Mouse (Mus musculus): ENCODE measurements around the gene Ntrk1. TPM values are rescaled to one million over a fixed set of nuclear protein-coding genes. Genes with fewer than 3 reads are reported as not detected.

The Ntrk1 gene
- total RNA-seq, 2 experiments from 2014 or later, result not detected

DNA sequence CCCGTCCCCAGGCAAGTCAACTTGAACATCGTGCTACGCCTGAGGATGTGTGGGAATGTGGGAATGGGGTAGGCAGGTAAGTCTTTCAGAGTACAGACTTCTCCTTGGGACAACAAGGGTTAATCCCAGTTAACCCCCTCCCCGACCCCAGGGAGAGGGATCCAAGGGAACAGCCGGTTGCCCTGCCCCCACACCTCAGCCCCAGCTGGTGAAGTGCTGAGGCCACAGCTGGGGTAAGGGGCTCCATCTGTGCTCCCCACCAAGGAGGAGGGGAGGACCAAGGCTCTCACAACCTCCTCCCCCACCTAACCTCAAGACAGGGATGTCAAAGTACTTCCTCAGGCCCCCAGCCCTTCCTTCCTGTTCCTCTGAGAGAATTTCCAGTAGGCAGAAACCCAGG lies 5.2 kb downstream of the Ntrk1 start:
- DNase-seq, result no peak
- intact Hi-C loops (cut with DNase I), result no loop called here

- intact Hi-C loops (cut with DNase I), result no loop called here
- DNase-seq, result no peak
Observed at GRCm38 (mm10) chr3:87789248-87789647, 5.7 kb downstream of the Ntrk1 start.

- intact Hi-C loops (cut with DNase I), result no loop called here
- DNase-seq, result no peak
Observed at GRCm38 (mm10) chr3:87785626-87786214, 9.2 kb downstream of the Ntrk1 start.

GRCm38 (mm10) chr3:87785156-87785555 lies 9.8 kb downstream of the Ntrk1 start:
- no peak for DNase-seq
- intact Hi-C loops (cut with DNase I), result no loop called here

- intact Hi-C loops (cut with DNase I), result no loop called here
Observed at GRCm38 (mm10) chr3:87783282-87784023, 11.5 kb downstream of the Ntrk1 start.

GRCm38 (mm10) chr3:87779086-87779485 lies 15.9 kb downstream of the Ntrk1 start:
- intact Hi-C loops (cut with DNase I), result no loop called here
- DNase-seq, result no peak

More at GRCm38 (mm10) chr3:87783282-87784023, 11.5 kb downstream of the Ntrk1 start:
- DNase-seq, result no peak

DNA sequence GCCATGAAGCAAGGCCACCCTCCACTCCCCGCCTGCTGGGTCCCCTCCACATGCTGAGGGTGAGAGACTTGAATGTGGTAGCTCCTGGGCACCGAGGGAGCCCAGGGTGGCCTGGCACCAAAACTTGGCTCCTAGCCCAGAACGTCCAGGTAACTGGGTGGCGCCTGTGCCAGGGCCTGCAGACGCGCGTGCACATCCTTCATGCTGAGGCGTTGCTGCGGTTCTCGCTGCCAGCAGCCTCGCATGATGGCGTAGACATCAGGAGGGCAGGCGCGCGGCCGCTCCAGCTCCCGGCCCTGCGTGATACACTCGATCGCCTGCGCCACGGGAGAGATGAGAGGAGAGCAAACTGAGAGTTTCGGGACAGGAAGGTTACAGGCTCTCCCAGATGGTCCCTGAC lies 16.7 kb downstream of the Ntrk1 start:
- intact Hi-C loops (cut with DNase I), result no loop called here
- DNase-seq, result no peak

DNA sequence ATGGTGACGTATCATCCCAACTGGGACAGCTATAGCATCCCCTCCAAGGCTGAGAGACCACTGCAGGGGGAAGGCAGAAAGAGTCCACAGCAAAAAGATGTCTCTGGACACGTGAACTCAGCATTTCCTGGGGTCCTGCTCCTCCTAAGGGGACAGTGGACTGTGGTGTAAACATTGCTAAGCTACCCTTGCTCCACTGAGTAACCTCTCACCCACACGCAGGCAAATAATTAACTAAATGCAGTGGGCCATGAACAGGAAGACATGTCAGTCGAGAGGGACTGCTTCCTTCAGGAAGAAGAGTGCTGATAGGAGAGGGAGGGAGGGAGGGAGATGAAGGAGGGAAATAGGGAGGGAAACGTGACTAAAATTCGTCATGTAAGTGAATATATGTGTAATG lies 23.9 kb downstream of the Ntrk1 start:
- intact Hi-C loops (cut with DNase I), result loop anchor here (2.0 to 5.0 kb wide), 2 partner anchors 46 to 86 kb away; no protein-coding TSS in a partner anchor
- DNase-seq, result no peak

DNA sequence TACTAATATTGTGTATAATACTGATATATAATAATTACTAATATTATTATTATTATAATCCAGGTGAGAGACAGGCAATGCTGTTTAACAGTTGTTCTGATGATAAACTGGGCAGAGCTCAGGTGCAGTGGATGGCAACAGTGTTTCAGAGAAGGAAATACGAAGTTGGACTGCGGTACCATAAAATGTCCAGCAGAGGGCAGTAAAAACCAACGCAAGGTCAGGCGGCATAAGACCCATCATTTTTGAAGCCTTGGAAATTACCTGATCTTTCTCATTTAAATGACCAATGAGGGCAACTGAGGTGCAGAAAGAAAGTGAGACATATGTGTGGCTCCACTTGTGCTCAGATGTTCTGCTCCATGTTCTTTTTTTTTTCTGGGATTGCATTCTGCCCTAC lies 24.7 kb downstream of the Ntrk1 start:
- intact Hi-C loops (cut with DNase I), result loop anchor here (2.0 to 5.0 kb wide), 2 partner anchors 47 to 87 kb away; no protein-coding TSS in a partner anchor
- no peak for DNase-seq

DNA sequence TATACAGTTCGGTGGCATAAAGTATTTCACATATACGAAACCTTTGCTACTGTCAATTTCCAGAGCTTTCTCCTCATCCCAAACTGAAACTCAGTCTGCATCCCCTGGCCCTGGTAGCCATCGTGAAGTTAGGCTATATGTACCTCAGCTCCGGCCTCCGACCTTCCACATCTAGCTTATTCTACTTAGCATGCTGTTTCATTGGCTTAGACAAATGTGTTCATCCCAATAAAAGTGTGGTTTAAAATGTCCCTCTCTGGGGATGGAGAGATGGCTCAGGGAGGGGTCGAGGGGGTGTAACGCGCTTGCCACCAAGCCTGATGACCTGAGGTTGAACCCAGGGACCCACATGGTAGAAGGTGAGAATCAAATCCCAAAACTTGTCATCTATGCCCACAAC lies 25.5 kb downstream of the Ntrk1 start:
- intact Hi-C loops (cut with DNase I), result loop anchor here (2.0 kb wide), 1 partner anchor 21 kb away; the partner anchor contains the start of gene Lrrc71
- DNase-seq, result no peak

DNA sequence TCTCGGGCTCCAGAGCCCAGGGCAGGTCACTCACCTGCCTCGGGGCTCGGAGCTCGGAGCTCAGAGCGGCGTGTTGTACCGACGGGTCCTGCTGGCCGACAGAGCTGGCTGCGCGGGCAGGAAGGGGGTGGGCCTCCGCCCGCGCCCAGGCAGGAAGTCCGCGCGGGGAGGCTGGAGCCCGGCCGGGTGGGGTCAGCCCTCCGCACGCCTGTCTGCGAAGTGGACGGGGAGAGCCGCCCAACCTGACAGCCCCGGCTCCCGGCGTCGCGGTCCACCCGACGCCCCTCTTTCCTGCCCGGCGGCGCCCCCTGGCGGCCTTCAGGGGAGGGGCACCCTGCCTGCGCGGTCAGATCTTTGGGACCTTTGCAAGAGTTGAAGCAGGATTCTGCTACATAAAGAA lies 26.1 kb downstream of the Ntrk1 start:
- intact Hi-C loops (cut with DNase I), result loop anchor here (2.0 kb wide), 1 partner anchor 20 kb away; the partner anchor contains the start of gene Lrrc71

GRCm38 (mm10) chr3:87768431-87768830 lies 26.5 kb downstream of the Ntrk1 start:
- DNase-seq, result no peak
- intact Hi-C loops (cut with DNase I), result loop anchor here (2.0 kb wide), 1 partner anchor 20 kb away; the partner anchor contains the start of gene Lrrc71

More for the DNA sequence above, 26.1 kb downstream of the Ntrk1 start:
- peak; percentile 78 for DNase-seq

DNA sequence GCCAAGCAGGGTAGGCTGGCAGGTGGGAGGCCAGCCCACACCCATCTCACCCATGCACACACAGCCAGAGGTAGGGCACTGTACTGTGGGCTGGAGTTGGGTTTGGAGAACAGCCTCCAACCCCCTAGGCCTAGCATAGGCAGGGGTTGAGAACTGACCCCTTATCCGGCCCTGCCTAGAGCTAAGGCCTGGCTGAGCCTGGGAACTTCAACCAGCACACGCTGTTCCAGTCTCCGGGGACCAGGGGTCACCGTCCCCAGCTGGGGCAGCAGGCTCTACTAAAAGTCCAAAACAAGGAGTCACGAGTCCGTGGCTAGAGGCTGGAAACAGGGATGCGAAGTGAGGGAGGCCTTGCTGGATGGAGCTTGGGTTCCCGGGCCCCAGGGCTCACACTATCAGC lies 27.2 kb downstream of the Ntrk1 start:
- intact Hi-C loops (cut with DNase I), result loop anchor here (2.0 kb wide), 1 partner anchor 19 kb away; the partner anchor contains the start of gene Lrrc71
- peak in 1 of 2 experiments; percentile 33 for DNase-seq

- DNase-seq, result no peak
- intact Hi-C loops (cut with DNase I), result no loop called here
Observed at GRCm38 (mm10) chr3:87766284-87766667, 28.7 kb downstream of the Ntrk1 start.

- DNase-seq, result no peak
- intact Hi-C loops (cut with DNase I), result no loop called here
Observed at GRCm38 (mm10) chr3:87765631-87766283, 29.2 kb downstream of the Ntrk1 start.

DNA sequence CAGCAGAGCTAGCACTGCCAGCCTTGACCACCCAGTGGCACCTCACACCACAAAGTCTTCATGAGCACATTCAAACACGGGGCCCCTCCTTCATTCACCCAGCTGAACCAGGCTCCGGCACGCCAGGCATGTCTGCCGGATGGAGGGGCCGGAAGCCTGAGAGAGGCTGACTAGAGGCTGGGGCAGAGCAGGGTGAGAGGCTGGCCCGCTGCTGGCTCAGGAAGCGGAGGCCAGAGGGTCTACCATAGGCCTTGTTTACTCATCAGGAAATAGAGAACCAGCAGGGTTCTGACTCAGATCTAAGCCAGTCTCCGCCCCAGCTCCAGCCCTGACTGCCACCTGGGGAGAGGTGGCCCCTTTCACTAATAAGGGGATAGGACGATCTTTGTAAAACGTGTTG lies 29.9 kb downstream of the Ntrk1 start:
- no peak for DNase-seq
- intact Hi-C loops (cut with DNase I), result no loop called here

- intact Hi-C loops (cut with DNase I), result no loop called here
- DNase-seq, result no peak
Observed at GRCm38 (mm10) chr3:87764506-87764905, 30.5 kb downstream of the Ntrk1 start.

- peak; percentile 59 to 73 for DNase-seq
- intact Hi-C loops (cut with DNase I), result no loop called here
Observed at GRCm38 (mm10) chr3:87763683-87764289, 31.2 kb downstream of the Ntrk1 start.

- DNase-seq, result no peak
- intact Hi-C loops (cut with DNase I), result no loop called here
Observed at GRCm38 (mm10) chr3:87763202-87763601, 31.8 kb downstream of the Ntrk1 start.

DNA sequence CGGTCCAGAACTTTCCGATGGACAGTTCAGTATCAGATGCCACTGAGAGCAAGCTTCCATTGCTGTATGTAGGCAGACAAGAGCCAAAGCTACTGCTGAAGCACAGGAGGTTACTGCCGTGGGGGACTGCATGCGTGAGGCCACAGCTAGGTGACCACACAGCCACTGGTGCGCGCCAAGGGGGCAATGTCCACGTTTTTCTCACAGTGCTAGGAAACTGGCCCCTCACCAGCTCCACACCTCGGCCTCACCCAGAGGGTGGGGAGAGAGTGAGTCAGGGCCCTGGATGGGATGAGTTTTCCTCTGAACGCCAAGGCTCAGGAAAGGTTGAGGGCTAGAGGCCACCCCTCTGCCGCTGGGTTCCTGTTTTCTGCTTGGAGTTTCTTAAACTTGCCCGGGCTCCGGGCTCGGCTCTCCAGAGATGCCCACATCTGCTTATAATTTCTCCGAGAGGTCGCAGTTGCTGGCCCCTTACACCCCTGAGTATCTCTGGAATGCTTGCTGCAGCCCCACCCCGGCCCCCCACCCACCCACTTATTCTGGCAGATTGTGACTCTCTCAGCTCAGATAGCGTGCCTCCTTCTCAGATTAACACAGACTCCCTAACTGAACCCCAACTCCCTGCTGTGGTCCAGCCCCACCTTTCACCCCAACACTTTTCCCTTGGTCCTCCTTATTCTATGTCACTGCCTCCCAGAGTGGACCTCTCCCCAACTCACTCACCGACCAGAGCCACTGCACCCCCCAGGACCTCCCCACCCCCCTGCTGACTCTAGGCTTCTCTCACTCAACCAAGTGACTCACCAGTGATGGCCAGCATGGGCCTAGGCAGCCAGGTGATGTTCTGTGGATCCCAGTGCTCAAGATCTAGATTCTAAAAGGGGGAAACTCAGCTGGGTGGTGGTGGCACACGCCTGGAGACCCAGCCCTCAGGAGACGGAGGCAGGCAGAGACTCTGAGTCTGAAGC lies 33.3 kb downstream of the Ntrk1 start:
- intact Hi-C loops (cut with DNase I), result no loop called here

More for the DNA sequence above, 33.3 kb downstream of the Ntrk1 start:
- DNase-seq, result no peak

Measured in gastrocnemius, postnatal 36 days (tissue).